Mouse (Mus musculus): ENCODE measurements at regions not wholly inside any gene's neighbourhood (a gene's known extent, or its start where the extent isn't known, plus 50 kb on each side); places are given as distances from the start of the nearest gene placed in this dataset.

GRCm38 (mm10) chr12:107850591-107850990 lies 152.8 kb downstream of the Bcl11b start:
- no peak for ATAC-seq

GRCm38 (mm10) chr12:107852921-107853320 lies 150.5 kb downstream of the Bcl11b start:
- ATAC-seq: no peak

GRCm38 (mm10) chr12:107855547-107855946 lies 147.9 kb downstream of the Bcl11b start:
- no peak for ATAC-seq

- no peak for ATAC-seq
Measured at GRCm38 (mm10) chr12:107856421-107857043, 146.9 kb downstream of the Bcl11b start.

GRCm38 (mm10) chr12:107858536-107859280 lies 144.7 kb downstream of the Bcl11b start:
- no peak for ATAC-seq

GRCm38 (mm10) chr12:107859750-107860149 lies 143.7 kb downstream of the Bcl11b start:
- no peak for ATAC-seq

GRCm38 (mm10) chr12:107860358-107860757 lies 143.0 kb downstream of the Bcl11b start:
- no peak for ATAC-seq
